Mouse (Mus musculus) heart, embryonic 13.5 days (tissue): ENCODE data around the gene Cfap77. TPM values are rescaled to one million over a fixed set of nuclear protein-coding genes. Genes with fewer than 3 reads are reported as not detected.
A peak's percentile ranks its signal among the peaks of the same experiment; 100 is the strongest.

Experiments used
- ATAC-seq: fragments of 200-750 bp; cut with Nextera tagmentation; 2 replicates; pipeline ENCODE4 v1.8.0; 2017; ENCODE audit warnings: moderate TSS enrichment; ENCODE audit not compliant: insufficient number of reproducible peaks, low FRiP score, low TSS enrichment; ENCODE audit errors: extremely low read depth
- H3K27ac ChIP-seq: fragments of 300-500 bp; sonication (generic); replicated peaks from 2 replicates; pipeline ENCODE4 v1.5.1; 2015; ENCODE audit warnings: moderate library complexity, mild to moderate bottlenecking, inconsistent platforms
- H3K27me3 ChIP-seq: fragments of 300-500 bp; sonication (generic); replicated peaks from 2 replicates; pipeline ENCODE4 v1.6.1; 2015; ENCODE audit warnings: mild to moderate bottlenecking, inconsistent platforms
- H3K36me3 ChIP-seq: fragments of 300-500 bp; sonication (generic); 2 replicates; pipeline ENCODE4 v1.6.1; 2015; ENCODE audit warnings: mild to moderate bottlenecking, inconsistent platforms
- H3K4me1 ChIP-seq: fragments of 300-500 bp; sonication (generic); 2 replicates; pipeline ENCODE4 v1.6.1; 2015; ENCODE audit warnings: inconsistent platforms
- H3K4me2 ChIP-seq: fragments of 300-500 bp; sonication (generic); 2 replicates; pipeline ENCODE4 v1.6.1; 2015; ENCODE audit warnings: inconsistent platforms, mild to moderate bottlenecking, moderate library complexity
- H3K4me3 ChIP-seq: fragments of 300-500 bp; sonication (generic); 2 replicates; pipeline ENCODE4 v1.5.1; 2015; ENCODE audit warnings: moderate library complexity, mild to moderate bottlenecking, inconsistent platforms
- H3K9ac ChIP-seq: fragments of 300-500 bp; sonication (generic); 2 replicates; pipeline ENCODE4 v1.6.1; 2015; ENCODE audit warnings: inconsistent platforms, mild to moderate bottlenecking, moderate library complexity
- H3K9me3 ChIP-seq: fragments of 300-500 bp; sonication (generic); 2 replicates; pipeline ENCODE4 v1.6.1; 2016; ENCODE audit warnings: inconsistent platforms
- WGBS: fragments of 180-500 bp; shearing (Covaris S2); methylation state at CpG from one replicate; pipeline ENCODE4 v1.1.7; 2015; ENCODE audit warnings: mixed read lengths; 5-methylcytosine and 5-hydroxymethylcytosine counted together
- polyA plus RNA-seq: library from polyadenylated mRNA; unstranded; fragments of >200 nt; fragmentation: Nextera tagmentation; extraction: Ambion mirVana; gene quantifications from 2 replicates; pipeline ENCODE4 v1.2.1, GENCODE M21; 2015

The Cfap77 gene
- polyA plus RNA-seq, 1 experiment from 2014 or later: 0.20 TPM

DNA sequence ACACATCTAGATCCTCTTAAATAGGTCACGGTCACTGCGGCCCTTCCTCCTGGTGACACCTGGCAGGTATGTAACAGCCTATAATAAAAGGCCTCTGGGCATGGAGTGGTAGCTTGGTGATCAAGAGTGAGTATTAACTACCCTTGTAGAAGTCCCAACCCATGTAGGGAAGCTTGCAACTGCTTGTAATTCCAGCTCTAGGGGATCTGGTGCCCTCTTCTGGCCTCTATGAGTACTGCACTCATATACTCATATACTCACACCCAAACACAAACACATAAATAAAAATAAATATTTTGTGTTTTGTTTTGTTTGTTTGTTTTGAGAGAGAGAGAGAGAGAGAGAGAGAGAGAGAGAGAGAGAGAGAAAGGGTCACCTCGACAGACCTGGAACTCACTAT, 66.1 kb downstream of the Cfap77 start:
- Histone ChIP-seq H3K9ac (no peak overlapping the region), H3K36me3 (no peaks in the 10 kb centered on the region), H3K4me1 (no peaks in the 10 kb centered on the region), H3K27me3 (0 out of 2 replicates have a peak, but pooled peaks cover 11% of the 10 kb centered on the region), H3K4me3 (no peak overlapping the region), H3K4me2 (no peak overlapping the region), H3K27ac (no peak overlapping the region), H3K9me3 (peaks cover 4% of the 10 kb centered on the region; the same call in 1 of the 2 replicates)
- 94% methylated on average over 3 of the region's 3 CpGs for WGBS
- no peak for ATAC-seq

DNA sequence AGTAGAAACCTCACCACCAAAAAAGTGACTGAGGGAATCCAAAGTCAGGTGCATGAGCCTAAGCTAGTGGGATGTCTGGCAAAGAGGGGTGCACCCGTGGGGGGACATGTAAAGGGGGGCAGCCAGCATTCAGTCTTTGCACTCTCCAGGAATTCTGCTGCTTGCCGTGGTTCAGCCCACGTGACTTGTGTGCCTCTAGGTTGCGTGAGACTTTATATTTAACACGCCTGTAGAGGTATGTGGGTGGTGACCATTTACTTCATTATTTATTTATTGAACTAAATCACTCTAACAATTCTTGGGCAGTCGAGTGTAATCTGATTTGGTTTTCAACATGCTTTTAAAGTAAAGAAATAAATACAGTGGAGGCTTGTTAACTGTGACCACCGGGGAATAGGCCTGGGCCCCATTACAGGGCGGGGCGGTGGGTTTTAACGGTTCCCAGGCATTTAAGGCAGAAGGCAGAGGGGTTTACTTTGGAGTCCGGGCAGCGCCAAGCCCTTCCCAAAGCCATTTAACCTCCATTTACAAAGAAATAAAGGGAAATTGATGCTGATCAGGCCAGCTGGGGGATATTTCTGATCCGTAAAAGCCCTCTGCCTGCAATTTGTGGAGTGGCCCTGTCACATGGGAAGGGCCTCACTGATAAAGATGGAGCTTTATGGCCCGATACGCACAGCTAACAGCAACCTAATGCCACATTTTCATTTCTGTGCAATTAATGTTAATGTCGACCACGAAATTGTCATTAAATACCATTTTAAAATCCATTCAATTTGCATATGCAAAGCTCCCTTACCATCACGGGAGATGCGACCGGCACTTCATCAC, 74.6 kb downstream of the Cfap77 start:
- no peaks in the 10 kb centered on the region for H3K9me3 ChIP-seq
- H3K36me3 ChIP-seq: no peaks in the 10 kb centered on the region
- H3K9ac ChIP-seq: no peak overlapping the region
- no peak overlapping the region for H3K4me3 ChIP-seq
- ATAC-seq: no peak
- H3K27me3 ChIP-seq: peaks cover 34% of the 10 kb centered on the region
- no peak overlapping the region for H3K27ac ChIP-seq
- no peaks in the 10 kb centered on the region for H3K4me1 ChIP-seq
- 68% methylated on average over 20 of the region's 20 CpGs for WGBS
- no peak overlapping the region for H3K4me2 ChIP-seq

DNA sequence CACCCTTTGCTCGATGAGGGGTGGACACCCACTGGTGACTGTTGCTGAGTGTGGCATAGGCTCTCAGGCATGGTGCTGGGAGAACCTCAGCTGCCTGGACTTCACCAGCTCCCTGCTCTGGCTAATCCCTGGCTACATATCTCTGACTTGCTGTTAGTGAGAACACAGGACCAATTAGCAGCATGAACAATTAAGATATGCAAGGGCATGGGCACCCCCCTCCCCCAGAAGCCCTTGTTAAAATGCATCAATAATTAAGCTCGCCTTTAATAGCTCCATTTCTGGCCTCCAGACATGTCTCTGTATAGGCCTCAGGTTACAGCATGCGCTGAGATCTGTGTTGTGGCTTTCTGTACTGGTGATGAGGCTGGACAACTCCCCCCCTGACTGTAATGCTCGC, 76.4 kb downstream of the Cfap77 start:
- H3K27me3 ChIP-seq: peaks cover 46% of the 10 kb centered on the region
- H3K27ac ChIP-seq: no peak overlapping the region
- no peak overlapping the region for H3K4me2 ChIP-seq
- no peak overlapping the region for H3K4me3 ChIP-seq
- no peaks in the 10 kb centered on the region for H3K9me3 ChIP-seq
- H3K9ac ChIP-seq: no peak overlapping the region
- no peaks in the 10 kb centered on the region for H3K36me3 ChIP-seq
- ATAC-seq: no peak
- H3K4me1 ChIP-seq: peaks cover 10% of the 10 kb centered on the region
- 57% methylated on average over 4 of the region's 4 CpGs for WGBS

DNA sequence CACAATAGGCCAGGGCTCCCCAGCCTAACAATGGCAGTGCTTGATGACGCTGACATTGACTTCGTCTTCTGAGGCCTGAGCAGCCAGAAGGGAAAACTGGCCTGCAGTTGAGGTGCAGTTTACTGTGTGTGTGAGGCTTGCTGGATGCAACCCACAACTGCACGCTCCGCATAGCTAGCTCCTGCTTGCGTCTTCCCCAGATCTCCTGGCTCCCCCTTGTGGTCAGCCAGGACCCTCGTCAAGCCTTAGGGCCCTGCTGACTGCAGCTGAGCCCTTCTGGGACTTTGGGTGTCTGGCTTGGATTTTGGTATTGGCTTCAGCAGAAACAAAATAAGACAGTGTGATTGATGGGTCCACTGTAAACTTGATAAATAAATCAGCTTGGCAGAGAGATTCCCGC, 78.2 kb downstream of the Cfap77 start:
- Histone ChIP-seq H3K27ac (no peak overlapping the region), H3K9me3 (no peaks in the 10 kb centered on the region), H3K4me1 (peaks cover 10% of the 10 kb centered on the region), H3K9ac (no peak overlapping the region), H3K4me3 (no peak overlapping the region), H3K36me3 (no peaks in the 10 kb centered on the region), H3K4me2 (no peak overlapping the region), H3K27me3 (peaks cover 60% of the 10 kb centered on the region)
- 9% methylated on average over 7 of the region's 7 CpGs for WGBS
- no peak for ATAC-seq

DNA sequence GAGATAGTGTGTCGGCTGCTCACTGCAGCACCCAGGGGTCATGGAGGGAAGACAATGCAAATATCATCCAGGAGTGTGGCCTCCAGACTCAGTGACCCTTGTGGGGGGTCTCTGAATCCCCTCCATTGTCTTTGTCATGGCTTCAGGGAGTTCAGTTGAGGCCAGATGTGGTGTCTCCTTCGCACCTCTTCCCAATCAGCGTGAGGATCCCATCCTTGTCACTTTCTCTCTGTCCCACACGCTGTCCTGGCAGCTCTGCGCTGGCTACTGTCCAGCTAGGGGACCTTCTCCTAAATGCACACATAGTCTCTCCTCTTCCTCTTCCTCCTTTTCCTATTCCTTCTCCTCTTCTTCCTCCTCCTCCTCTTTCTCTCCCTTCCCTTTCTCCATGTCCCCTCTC, 79.3 kb downstream of the Cfap77 start:
- no peak for ATAC-seq

DNA sequence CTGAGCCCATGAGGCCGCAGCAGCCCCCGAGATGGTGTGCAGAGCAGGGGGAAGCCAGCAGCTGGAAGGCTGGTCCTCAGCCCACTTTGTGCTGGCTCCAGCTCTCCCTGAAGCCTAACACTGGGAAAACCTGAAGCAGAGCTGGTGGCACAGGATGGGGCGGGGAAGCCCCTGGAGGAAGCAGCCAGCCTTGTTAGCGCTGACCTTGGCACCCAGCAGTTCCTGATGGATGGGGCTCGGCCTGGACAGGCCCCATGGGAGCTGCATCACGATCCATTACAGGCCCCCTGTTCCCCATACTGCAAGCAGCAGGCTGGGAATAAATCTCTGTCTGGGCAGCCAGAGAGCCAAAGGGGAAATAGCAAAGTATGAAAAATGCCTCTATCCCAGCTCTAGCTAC, 80.3 kb downstream of the Cfap77 start:
- H3K27ac ChIP-seq: no peak overlapping the region
- no peaks in the 10 kb centered on the region for H3K36me3 ChIP-seq
- H3K4me1 ChIP-seq: peaks cover 10% of the 10 kb centered on the region
- no peak for ATAC-seq
- 14% methylated on average over 6 of the region's 6 CpGs for WGBS
- peaks cover 80% of the 10 kb centered on the region for H3K27me3 ChIP-seq
- H3K9ac ChIP-seq: no peak overlapping the region
- no peak overlapping the region for H3K4me3 ChIP-seq
- no peak overlapping the region for H3K4me2 ChIP-seq
- no peaks in the 10 kb centered on the region for H3K9me3 ChIP-seq

More for the DNA sequence above, 79.3 kb downstream of the Cfap77 start:
- peaks cover 10% of the 10 kb centered on the region for H3K4me1 ChIP-seq
- H3K27me3 ChIP-seq: peaks cover 69% of the 10 kb centered on the region
- H3K9ac ChIP-seq: no peak overlapping the region
- no peak overlapping the region for H3K4me3 ChIP-seq
- no peaks in the 10 kb centered on the region for H3K36me3 ChIP-seq
- H3K4me2 ChIP-seq: no peak overlapping the region
- whole genome bisulfite sequencing: 68% methylated on average over 5 of the region's 5 CpGs
- H3K27ac ChIP-seq: no peak overlapping the region
- no peaks in the 10 kb centered on the region for H3K9me3 ChIP-seq

DNA sequence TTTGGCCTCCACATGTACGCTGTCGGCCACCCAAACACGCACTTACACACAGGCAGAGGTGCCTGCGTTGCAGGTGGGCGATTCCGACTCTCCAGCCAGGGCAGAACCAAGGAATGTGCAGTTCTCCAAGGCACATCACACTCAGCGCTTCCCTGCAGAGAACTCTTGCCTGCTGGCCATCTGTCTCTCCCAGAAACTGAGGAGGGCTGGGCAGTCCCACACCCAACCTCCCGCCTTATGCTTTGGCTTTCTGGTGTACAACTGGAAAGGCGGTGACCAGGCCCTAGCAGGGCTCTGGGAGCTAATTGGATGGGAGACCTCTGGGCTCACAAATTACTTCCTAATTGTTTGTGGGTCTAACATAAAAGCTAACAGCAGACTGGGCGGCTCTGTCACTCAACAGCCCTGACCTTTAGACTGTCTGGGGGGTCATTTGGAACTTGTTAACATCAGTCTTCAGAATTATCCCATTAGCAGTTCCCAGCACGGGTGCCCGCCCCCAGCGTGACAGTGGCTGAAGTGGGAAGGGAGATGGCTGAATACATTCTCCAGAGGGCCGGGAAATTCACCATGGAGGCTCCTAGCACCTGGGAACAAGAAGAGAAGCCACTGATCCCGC, 80.9 kb downstream of the Cfap77 start:
- Histone ChIP-seq H3K9ac (no peak overlapping the region), H3K9me3 (no peaks in the 10 kb centered on the region), H3K4me3 (no peak overlapping the region), H3K36me3 (no peaks in the 10 kb centered on the region), H3K27me3 (peaks cover 83% of the 10 kb centered on the region), H3K27ac (no peak overlapping the region), H3K4me1 (peaks cover 10% of the 10 kb centered on the region), H3K4me2 (no peak overlapping the region)
- WGBS: 38% methylated on average over 15 of the region's 15 CpGs
- ATAC-seq: no peak

DNA sequence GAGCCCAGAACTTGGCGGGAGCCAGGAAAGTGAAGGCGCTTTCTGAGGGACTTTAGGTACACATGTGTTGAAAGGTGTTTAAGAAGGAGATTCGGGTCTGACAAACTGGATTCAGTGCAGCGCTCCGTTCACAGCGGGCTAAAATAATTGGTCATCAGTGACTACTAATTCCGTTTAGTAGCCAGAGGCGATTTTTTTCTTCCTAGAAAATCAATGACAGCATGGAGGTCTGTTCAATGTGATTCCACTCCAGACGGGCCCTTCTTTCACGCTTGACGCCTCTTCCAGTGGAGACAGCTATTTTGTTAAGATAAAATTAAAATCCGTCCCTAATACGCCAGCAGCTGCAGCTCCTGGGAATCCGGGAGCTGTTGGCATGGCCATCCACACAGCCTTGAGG, 84.4 kb downstream of the Cfap77 start:
- Histone ChIP-seq H3K4me2 (no peak overlapping the region), H3K36me3 (no peaks in the 10 kb centered on the region), H3K4me1 (peaks cover 10% of the 10 kb centered on the region), H3K9ac (no peak overlapping the region), H3K27me3 (peaks cover 85% of the 10 kb centered on the region), H3K9me3 (no peaks in the 10 kb centered on the region), H3K4me3 (no peak overlapping the region), H3K27ac (no peak overlapping the region)
- no peak for ATAC-seq
- 72% methylated on average over 14 of the region's 14 CpGs for WGBS

DNA sequence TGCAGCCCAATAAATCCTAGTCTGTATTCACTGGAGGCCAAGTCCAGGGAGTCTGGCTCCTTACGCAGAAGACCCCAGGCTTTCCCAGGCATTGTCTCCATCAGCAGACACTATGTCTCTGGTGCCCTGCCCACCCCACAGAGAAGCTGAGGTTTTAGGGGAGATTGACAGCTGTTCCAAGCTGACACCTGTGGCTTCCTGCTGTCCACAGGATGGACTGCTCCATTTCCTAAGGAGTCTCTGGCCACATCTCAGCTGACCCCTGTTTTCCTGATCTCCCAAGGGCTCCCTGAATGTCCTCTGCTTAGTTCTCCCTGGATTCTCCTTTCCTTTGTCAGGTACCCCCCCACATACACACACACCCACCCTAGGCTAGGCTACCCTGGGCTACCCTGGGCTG, 86.6 kb downstream of the Cfap77 start:
- Histone ChIP-seq H3K27me3 (peaks cover 64% of the 10 kb centered on the region), H3K4me2 (no peak overlapping the region), H3K9ac (no peak overlapping the region), H3K36me3 (no peaks in the 10 kb centered on the region), H3K4me1 (no peaks in the 10 kb centered on the region), H3K27ac (no peak overlapping the region), H3K9me3 (no peaks in the 10 kb centered on the region), H3K4me3 (no peak overlapping the region)
- ATAC-seq: no peak
- WGBS: 73% methylated on average over 1 of the region's 1 CpGs

DNA sequence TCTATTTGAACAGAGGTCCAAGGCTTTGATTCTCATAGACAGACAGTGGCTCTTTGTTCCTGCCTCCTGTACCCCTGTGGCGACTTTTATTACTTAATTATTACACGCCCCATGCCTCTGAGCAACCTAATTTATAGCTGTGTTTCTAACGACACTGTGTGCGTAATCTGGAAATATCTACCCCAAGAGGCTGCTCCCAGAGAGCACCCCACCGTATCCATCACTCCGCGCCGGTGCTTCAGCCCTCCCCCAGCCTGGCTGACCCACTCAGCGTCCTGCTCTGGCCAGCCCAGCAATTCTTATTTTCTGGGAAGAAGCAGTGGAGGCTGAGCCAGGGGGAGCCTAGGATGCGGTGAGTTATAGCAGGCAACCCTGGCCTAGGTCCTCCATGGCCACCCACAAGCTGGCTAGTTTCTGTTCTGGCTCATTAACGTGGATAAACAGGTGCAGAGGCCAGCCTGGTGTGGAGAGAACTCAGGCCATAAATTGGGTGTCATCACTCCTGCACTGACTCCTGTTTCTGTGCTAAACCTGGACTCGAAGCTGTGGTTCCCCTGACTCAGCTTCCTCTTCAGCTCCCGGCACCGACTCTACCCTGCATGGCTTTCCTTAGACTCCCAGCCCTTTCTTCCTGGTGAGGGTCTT, 88.6 kb downstream of the Cfap77 start:
- Histone ChIP-seq H3K4me1 (no peaks in the 10 kb centered on the region), H3K9ac (no peak overlapping the region), H3K9me3 (no peaks in the 10 kb centered on the region), H3K27me3 (peaks cover 48% of the 10 kb centered on the region; the same call in 1 of the 2 replicates), H3K4me3 (no peak overlapping the region), H3K27ac (no peak overlapping the region), H3K4me2 (no peak overlapping the region), H3K36me3 (no peaks in the 10 kb centered on the region)
- WGBS: 65% methylated on average over 14 of the region's 14 CpGs
- ATAC-seq: no peak

DNA sequence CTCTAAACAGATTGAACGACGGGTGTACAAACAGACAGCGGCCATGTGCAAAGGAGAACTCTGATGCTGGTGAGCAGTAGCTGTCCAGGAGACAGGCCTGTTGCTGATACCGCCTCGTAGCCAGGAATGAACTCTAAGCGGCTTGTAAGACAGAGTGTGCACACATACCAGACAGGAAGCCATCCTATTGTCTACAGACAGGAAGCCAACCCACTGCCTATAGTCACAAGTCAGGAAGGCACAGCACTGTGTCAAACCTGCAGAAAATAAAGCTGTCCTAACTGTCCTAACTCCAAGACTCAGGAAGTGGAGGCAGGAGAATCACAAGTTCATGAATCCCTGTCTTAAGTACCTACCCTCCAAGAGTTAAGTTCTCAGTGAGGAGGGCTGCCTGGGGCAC, 91.3 kb downstream of the Cfap77 start:
- Histone ChIP-seq H3K4me1 (no peaks in the 10 kb centered on the region), H3K9ac (no peak overlapping the region), H3K27ac (peak overlapping the region; percentile 36; the same call in 1 of the 2 replicates), H3K36me3 (no peaks in the 10 kb centered on the region), H3K9me3 (no peaks in the 10 kb centered on the region), H3K4me3 (no peak overlapping the region), H3K4me2 (no peak overlapping the region), H3K27me3 (peaks cover 22% of the 10 kb centered on the region; the same call in 1 of the 2 replicates)
- ATAC-seq: no peak
- WGBS: 59% methylated on average over 6 of the region's 6 CpGs
